Mouse (Mus musculus): Measurements from ENCODE around the gene Tbata. TPM values are rescaled to one million over a fixed set of nuclear protein-coding genes. Genes with fewer than 3 reads are reported as not detected.

Tbata gene
- polyA plus RNA-seq, 1 experiment from 2014 or later: not detected

GRCm38 (mm10) chr10:61175442-61176204 lies 3.9 kb downstream of the Tbata start:
- 14% methylated on average over 24 of the region's 24 CpGs for WGBS
- Histone ChIP-seq H3K4me3 (ENCODE audit: low read depth, low read length) (no peak overlapping the region), H3K9ac (ENCODE audit: low read length) (no peak overlapping the region), H3K4me1 (ENCODE audit: control insufficient read depth, insufficient read depth, low read length) (no peaks in the 10 kb centered on the region), H3K9me3 (ENCODE audit: control insufficient read depth, low read length) (no peaks in the 10 kb centered on the region), H3K27ac (ENCODE audit: low read depth, low read length) (no peak overlapping the region), H3K4me2 (ENCODE audit: low read depth) (peak overlapping the region; percentile 9), H3K27me3 (ENCODE audit: control insufficient read depth, insufficient read depth, low read length) (no peaks in the 10 kb centered on the region), H3K36me3 (ENCODE audit: control insufficient read depth, insufficient read depth, low read length) (no peaks in the 10 kb centered on the region)
- no peak for ATAC-seq (ENCODE audit: insufficient read depth, low FRiP score, low TSS enrichment)
- peak; percentile 54 for DNase-seq (ENCODE audit: low spot score)

DNA sequence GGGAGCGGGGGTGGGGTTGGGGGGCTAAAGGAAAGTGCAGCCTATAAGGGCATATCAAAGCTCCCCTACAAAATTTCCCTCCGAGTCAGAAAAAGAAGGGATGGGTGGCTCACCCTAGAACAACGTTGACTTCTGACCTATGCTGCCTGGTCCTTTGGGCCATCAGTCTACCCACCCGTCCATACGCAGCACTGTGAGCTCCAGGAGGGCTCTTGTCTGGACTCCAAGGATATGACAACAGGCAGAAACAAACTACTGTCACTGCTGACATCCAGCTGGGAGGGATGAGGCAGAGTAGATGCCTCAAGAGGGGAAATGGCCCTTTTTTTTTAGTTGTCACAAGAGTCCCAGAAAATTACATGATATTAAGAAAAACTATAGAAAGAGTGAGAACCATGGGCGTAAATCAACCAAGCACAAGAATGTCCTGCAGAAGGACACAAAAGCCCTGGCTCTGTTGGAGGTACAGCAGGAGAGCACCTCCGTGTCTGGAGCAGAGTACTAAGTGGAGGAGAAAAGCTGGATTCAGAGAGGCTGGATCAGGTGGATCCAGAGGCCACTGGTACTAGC lies 4.6 kb downstream of the Tbata start:
- no peaks in the 10 kb centered on the region for H3K9me3 ChIP-seq (ENCODE audit: control insufficient read depth, low read length)
- H3K27ac ChIP-seq (ENCODE audit: low read depth, low read length): no peak overlapping the region
- H3K4me2 ChIP-seq (ENCODE audit: low read depth): peak overlapping the region; percentile 9
- no peak for DNase-seq (ENCODE audit: low spot score)
- H3K4me3 ChIP-seq (ENCODE audit: low read depth, low read length): no peak overlapping the region
- no peaks in the 10 kb centered on the region for H3K4me1 ChIP-seq (ENCODE audit: control insufficient read depth, insufficient read depth, low read length)
- no peak overlapping the region for H3K9ac ChIP-seq (ENCODE audit: low read length)
- H3K27me3 ChIP-seq (ENCODE audit: control insufficient read depth, insufficient read depth, low read length): no peaks in the 10 kb centered on the region
- 36% methylated on average over 7 of the region's 7 CpGs for WGBS
- H3K36me3 ChIP-seq (ENCODE audit: control insufficient read depth, insufficient read depth, low read length): no peaks in the 10 kb centered on the region
- ATAC-seq (ENCODE audit: insufficient read depth, low FRiP score, low TSS enrichment): no peak

DNA sequence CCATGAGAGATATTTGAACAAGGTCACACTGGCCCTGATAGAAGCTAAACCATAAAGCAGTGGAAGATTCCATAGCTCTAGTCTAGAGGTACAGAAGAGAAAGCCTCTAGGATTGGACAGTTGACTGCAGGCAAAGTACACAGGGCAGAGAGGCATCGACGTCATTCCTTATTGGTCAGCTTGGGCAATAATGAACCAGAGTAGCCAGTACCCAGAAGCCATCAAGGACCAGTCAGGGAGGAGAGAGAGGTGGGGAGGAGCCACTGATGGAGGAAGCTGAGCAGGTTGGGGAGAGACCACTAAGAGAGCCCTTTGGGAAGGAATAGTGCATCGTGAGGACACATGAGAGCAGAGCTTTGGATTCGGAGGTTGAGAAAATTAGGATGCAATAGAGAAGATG lies 6.0 kb downstream of the Tbata start:
- ATAC-seq (ENCODE audit: insufficient read depth, low FRiP score, low TSS enrichment) (no peak), DNase-seq (ENCODE audit: low spot score) (no peak)
- H3K27ac ChIP-seq (ENCODE audit: low read depth, low read length): no peak overlapping the region
- no peak overlapping the region for H3K9ac ChIP-seq (ENCODE audit: low read length)
- H3K36me3 ChIP-seq (ENCODE audit: control insufficient read depth, insufficient read depth, low read length): no peaks in the 10 kb centered on the region
- no peak overlapping the region for H3K4me3 ChIP-seq (ENCODE audit: low read depth, low read length)
- H3K9me3 ChIP-seq (ENCODE audit: control insufficient read depth, low read length): no peaks in the 10 kb centered on the region
- H3K27me3 ChIP-seq (ENCODE audit: control insufficient read depth, insufficient read depth, low read length): no peaks in the 10 kb centered on the region
- WGBS: 77% methylated on average over 4 of the region's 4 CpGs
- H3K4me1 ChIP-seq (ENCODE audit: control insufficient read depth, insufficient read depth, low read length): no peaks in the 10 kb centered on the region
- no peak overlapping the region for H3K4me2 ChIP-seq (ENCODE audit: low read depth)

- Histone ChIP-seq H3K4me1 (ENCODE audit: control insufficient read depth, insufficient read depth, low read length) (no peaks in the 10 kb centered on the region), H3K27me3 (ENCODE audit: control insufficient read depth, insufficient read depth, low read length) (no peaks in the 10 kb centered on the region), H3K9me3 (ENCODE audit: control insufficient read depth, low read length) (no peaks in the 10 kb centered on the region), H3K4me3 (ENCODE audit: low read depth, low read length) (no peak overlapping the region), H3K27ac (ENCODE audit: low read depth, low read length) (no peak overlapping the region), H3K36me3 (ENCODE audit: control insufficient read depth, insufficient read depth, low read length) (no peaks in the 10 kb centered on the region), H3K9ac (ENCODE audit: low read length) (no peak overlapping the region), H3K4me2 (ENCODE audit: low read depth) (no peak overlapping the region)
- 85% methylated on average over 8 of the region's 8 CpGs for WGBS
- ATAC-seq (ENCODE audit: insufficient read depth, low FRiP score, low TSS enrichment): no peak
- DNase-seq (ENCODE audit: low spot score): no peak
Observed at GRCm38 (mm10) chr10:61178687-61179086, 6.9 kb downstream of the Tbata start.

GRCm38 (mm10) chr10:61179927-61180326 lies 8.2 kb downstream of the Tbata start:
- DNase-seq (ENCODE audit: low spot score) (no peak), ATAC-seq (ENCODE audit: insufficient read depth, low FRiP score, low TSS enrichment) (no peak)
- H3K4me3 ChIP-seq (ENCODE audit: low read depth, low read length): no peak overlapping the region
- no peaks in the 10 kb centered on the region for H3K27me3 ChIP-seq (ENCODE audit: control insufficient read depth, insufficient read depth, low read length)
- no peak overlapping the region for H3K9ac ChIP-seq (ENCODE audit: low read length)
- no peaks in the 10 kb centered on the region for H3K36me3 ChIP-seq (ENCODE audit: control insufficient read depth, insufficient read depth, low read length)
- H3K9me3 ChIP-seq (ENCODE audit: control insufficient read depth, low read length): no peaks in the 10 kb centered on the region
- no peak overlapping the region for H3K27ac ChIP-seq (ENCODE audit: low read depth, low read length)
- H3K4me1 ChIP-seq (ENCODE audit: control insufficient read depth, insufficient read depth, low read length): no peaks in the 10 kb centered on the region
- no peak overlapping the region for H3K4me2 ChIP-seq (ENCODE audit: low read depth)
- WGBS: 88% methylated on average over 6 of the region's 6 CpGs

GRCm38 (mm10) chr10:61187001-61187400 lies 15.2 kb downstream of the Tbata start:
- H3K9ac ChIP-seq (ENCODE audit: low read length): no peak overlapping the region
- H3K36me3 ChIP-seq (ENCODE audit: control insufficient read depth, insufficient read depth, low read length): no peaks in the 10 kb centered on the region
- no peaks in the 10 kb centered on the region for H3K9me3 ChIP-seq (ENCODE audit: control insufficient read depth, low read length)
- no peaks in the 10 kb centered on the region for H3K27me3 ChIP-seq (ENCODE audit: control insufficient read depth, insufficient read depth, low read length)
- no peak overlapping the region for H3K4me2 ChIP-seq (ENCODE audit: low read depth)
- DNase-seq (ENCODE audit: low spot score) (no peak), ATAC-seq (ENCODE audit: insufficient read depth, low FRiP score, low TSS enrichment) (no peak)
- WGBS: 79% methylated on average over 3 of the region's 3 CpGs
- no peaks in the 10 kb centered on the region for H3K4me1 ChIP-seq (ENCODE audit: control insufficient read depth, insufficient read depth, low read length)
- no peak overlapping the region for H3K4me3 ChIP-seq (ENCODE audit: low read depth, low read length)
- H3K27ac ChIP-seq (ENCODE audit: low read depth, low read length): no peak overlapping the region

GRCm38 (mm10) chr10:61188010-61188409 lies 16.3 kb downstream of the Tbata start:
- H3K36me3 ChIP-seq (ENCODE audit: control insufficient read depth, insufficient read depth, low read length): no peaks in the 10 kb centered on the region
- no peak for ATAC-seq (ENCODE audit: insufficient read depth, low FRiP score, low TSS enrichment)
- no peaks in the 10 kb centered on the region for H3K27me3 ChIP-seq (ENCODE audit: control insufficient read depth, insufficient read depth, low read length)
- H3K27ac ChIP-seq (ENCODE audit: low read depth, low read length): no peak overlapping the region
- H3K4me2 ChIP-seq (ENCODE audit: low read depth): no peak overlapping the region
- H3K9me3 ChIP-seq (ENCODE audit: control insufficient read depth, low read length): no peaks in the 10 kb centered on the region
- no peak for DNase-seq (ENCODE audit: low spot score)
- no peak overlapping the region for H3K4me3 ChIP-seq (ENCODE audit: low read depth, low read length)
- WGBS: 76% methylated on average over 3 of the region's 3 CpGs
- H3K4me1 ChIP-seq (ENCODE audit: control insufficient read depth, insufficient read depth, low read length): no peaks in the 10 kb centered on the region
- H3K9ac ChIP-seq (ENCODE audit: low read length): no peak overlapping the region

GRCm38 (mm10) chr10:61194611-61195010 lies 22.9 kb downstream of the Tbata start:
- no peak overlapping the region for H3K27ac ChIP-seq (ENCODE audit: low read depth, low read length)
- 81% methylated on average over 9 of the region's 9 CpGs for WGBS
- no peaks in the 10 kb centered on the region for H3K4me1 ChIP-seq (ENCODE audit: control insufficient read depth, insufficient read depth, low read length)
- no peak overlapping the region for H3K4me3 ChIP-seq (ENCODE audit: low read depth, low read length)
- DNase-seq (ENCODE audit: low spot score): no peak
- H3K36me3 ChIP-seq (ENCODE audit: control insufficient read depth, insufficient read depth, low read length): no peaks in the 10 kb centered on the region
- H3K9me3 ChIP-seq (ENCODE audit: control insufficient read depth, low read length): no peaks in the 10 kb centered on the region
- no peak for ATAC-seq (ENCODE audit: insufficient read depth, low FRiP score, low TSS enrichment)
- H3K27me3 ChIP-seq (ENCODE audit: control insufficient read depth, insufficient read depth, low read length): no peaks in the 10 kb centered on the region
- H3K9ac ChIP-seq (ENCODE audit: low read length): no peak overlapping the region
- no peak overlapping the region for H3K4me2 ChIP-seq (ENCODE audit: low read depth)

GRCm38 (mm10) chr10:61195216-61195615 lies 23.5 kb downstream of the Tbata start:
- Histone ChIP-seq H3K4me3 (ENCODE audit: low read depth, low read length) (no peak overlapping the region), H3K9ac (ENCODE audit: low read length) (no peak overlapping the region), H3K4me2 (ENCODE audit: low read depth) (no peak overlapping the region), H3K27me3 (ENCODE audit: control insufficient read depth, insufficient read depth, low read length) (no peaks in the 10 kb centered on the region), H3K4me1 (ENCODE audit: control insufficient read depth, insufficient read depth, low read length) (no peaks in the 10 kb centered on the region), H3K36me3 (ENCODE audit: control insufficient read depth, insufficient read depth, low read length) (no peaks in the 10 kb centered on the region), H3K9me3 (ENCODE audit: control insufficient read depth, low read length) (no peaks in the 10 kb centered on the region), H3K27ac (ENCODE audit: low read depth, low read length) (no peak overlapping the region)
- WGBS: 87% methylated on average over 8 of the region's 8 CpGs
- ATAC-seq (ENCODE audit: insufficient read depth, low FRiP score, low TSS enrichment) (no peak), DNase-seq (ENCODE audit: low spot score) (no peak)
